Comparison of ENCODE assay signal across 8 mouse cellular contexts in genomic region chr1:136345454-136346372, GRCm38 (mm10). TPM values are rescaled to one million over a fixed set of nuclear protein-coding genes. Genes with fewer than 3 reads are reported as not detected.
A peak's percentile ranks its signal among the peaks of the same experiment; 100 is the strongest.
DNase-seq lines count a peak whose midpoint lies in the region; ATAC-seq and TF ChIP-seq lines count a peak whose summit lies in the region.

Gene Camsap2 (minus strand): TSS chr1:136346104.

- ATAC-seq in cerebellum, adult (ENCODE audit: insufficient number of reproducible peaks, low FRiP score, low TSS enrichment), result peak; percentile 92
- peak; percentile 99 for ATAC-seq in forebrain, embryonic 13.5 days
- peak; percentile 91 for ATAC-seq in liver, postnatal 0 days
- peak; percentile 97 for ATAC-seq in neural tube, embryonic 13.5 days (ENCODE audit: low read depth)

- peak within 1 kb of the TSS; percentile 98 for H3K27ac ChIP-seq in forebrain, embryonic 13.5 days
- peak within 1 kb of the TSS; percentile 96 for H3K27ac ChIP-seq in liver, postnatal 0 days (ENCODE audit: low read depth)
- H3K27ac ChIP-seq in neural tube, embryonic 13.5 days (replicated peaks), result peak within 1 kb of the TSS; percentile 99

- H3K4me2 ChIP-seq in forebrain, embryonic 13.5 days, result peak within 1 kb of the TSS; percentile 81
- peak within 1 kb of the TSS; percentile 99 for H3K4me2 ChIP-seq in liver, postnatal 0 days (ENCODE audit: low read depth, low read length)
- peak within 1 kb of the TSS; percentile 67 for H3K4me2 ChIP-seq in neural tube, embryonic 13.5 days

- peak within 1 kb of the TSS; percentile 85 for H3K4me3 ChIP-seq in forebrain, embryonic 13.5 days
- H3K4me3 ChIP-seq in liver, postnatal 0 days (ENCODE audit: low read depth, low read length), result peak within 1 kb of the TSS; percentile 89
- H3K4me3 ChIP-seq in neural tube, embryonic 13.5 days, result peak within 1 kb of the TSS; percentile 98

- H3K9me3 ChIP-seq in forebrain, embryonic 13.5 days (replicated peaks), result no peaks in the 10 kb centered on the region
- no peaks in the 10 kb centered on the region for H3K9me3 ChIP-seq in liver, postnatal 0 days (ENCODE audit: low read length)
- H3K9me3 ChIP-seq in neural tube, embryonic 13.5 days, result no peaks in the 10 kb centered on the region

- intact Hi-C loops in heart, postnatal 10 days (cut with DNase I), result loop anchor here (1.0 kb wide), 1 partner anchor 70 kb away; the partner anchor contains the start of gene Ddx59

- peak within 1 kb of the TSS; percentile 93 for H3K9ac ChIP-seq in forebrain, embryonic 13.5 days
- H3K9ac ChIP-seq in liver, postnatal 0 days (replicated peaks), result peak within 1 kb of the TSS; percentile 91
- peak within 1 kb of the TSS; percentile 97 for H3K9ac ChIP-seq in neural tube, embryonic 13.5 days

- TF ChIP-seq EP300 in liver, postnatal 0 days (IDR thresholded peaks at IDR 0.05; ENCODE audit: low read depth), result peak; percentile 37; the same call in 1 of the 2 replicates

- peaks cover 38% of the 10 kb centered on the region for H3K4me1 ChIP-seq in forebrain, embryonic 13.5 days
- peaks cover 23% of the 10 kb centered on the region for H3K4me1 ChIP-seq in liver, postnatal 0 days (ENCODE audit: insufficient read depth)
- peaks cover 50% of the 10 kb centered on the region for H3K4me1 ChIP-seq in neural tube, embryonic 13.5 days (replicated peaks)

- H3K27me3 ChIP-seq in forebrain, embryonic 13.5 days, result peaks cover 3% of the 10 kb centered on the region; the same call in 1 of the 2 replicates
- no peaks in the 10 kb centered on the region for H3K27me3 ChIP-seq in liver, postnatal 0 days (ENCODE audit: insufficient read depth, low read length)
- peaks cover 9% of the 10 kb centered on the region; the same call in 1 of the 2 replicates for H3K27me3 ChIP-seq in neural tube, embryonic 13.5 days

- under 1% methylated on average over 105 of the region's 121 CpGs for WGBS in forebrain, embryonic 13.5 days
- WGBS in liver, postnatal 0 days (ENCODE audit: insufficient replicate concordance), result under 1% methylated on average over 94 of the region's 121 CpGs
- under 1% methylated on average over 108 of the region's 121 CpGs for WGBS in neural tube, embryonic 13.5 days

- peak; percentile 91 for DNase-seq in ES-CJ7 (ENCODE audit: low read depth, low spot score)
- DNase-seq in heart, postnatal 10 days, result peak; percentile 95 to 96
- peak; percentile 95 for DNase-seq in layer of hippocampus, adult 11-12 months (ENCODE audit: low spot score)
- DNase-seq in liver, postnatal 0 days, result peak; percentile 95
- DNase-seq in telencephalon, adult 2 months (ENCODE audit: low read depth, low spot score), result peak; percentile 72

- no peaks in the 10 kb centered on the region for H3K36me3 ChIP-seq in forebrain, embryonic 13.5 days (ENCODE audit: poor library complexity, severe bottlenecking)
- H3K36me3 ChIP-seq in liver, postnatal 0 days (replicated peaks; ENCODE audit: insufficient read depth, low read length), result no peaks in the 10 kb centered on the region
- H3K36me3 ChIP-seq in neural tube, embryonic 13.5 days, result no peaks in the 10 kb centered on the region

- no peak for TF ChIP-seq CTCF in liver, postnatal 0 days (IDR thresholded peaks at IDR 0.05; ENCODE audit: low read depth)

RNA-seq across cellular contexts. Expression of gene Camsap2, which starts in this region (rescaled TPM):
- polyA plus RNA-seq in forebrain, embryonic 13.5 days (2015; fragmentation: Nextera tagmentation; extraction: Ambion mirVana), result 22.1 and 23.3 TPM in 2 replicates
- total RNA-seq in heart, postnatal 10 days (2021), result 10 to 100 TPM; 32.5 to 33.9 TPM
- 3.1 and 3.4 TPM in 2 replicates for polyA plus RNA-seq in liver, postnatal 0 days (2015; fragmentation: Nextera tagmentation; extraction: Ambion mirVana)
- polyA plus RNA-seq in neural tube, embryonic 13.5 days (2015; fragmentation: Nextera tagmentation; extraction: Ambion mirVana), result 27.5 and 30.1 TPM in 2 replicates

Comparison
In these comparisons a context has a peak if more than half of its experiments do, and no peak if none do; other contexts are left out.
1. Peak in every context shown above with its lines: DNase-seq, ATAC-seq, H3K4me3 ChIP-seq and H3K27ac ChIP-seq.